Comparison of ENCODE assay signal across 8 mouse cellular contexts in the genomic region with DNA sequence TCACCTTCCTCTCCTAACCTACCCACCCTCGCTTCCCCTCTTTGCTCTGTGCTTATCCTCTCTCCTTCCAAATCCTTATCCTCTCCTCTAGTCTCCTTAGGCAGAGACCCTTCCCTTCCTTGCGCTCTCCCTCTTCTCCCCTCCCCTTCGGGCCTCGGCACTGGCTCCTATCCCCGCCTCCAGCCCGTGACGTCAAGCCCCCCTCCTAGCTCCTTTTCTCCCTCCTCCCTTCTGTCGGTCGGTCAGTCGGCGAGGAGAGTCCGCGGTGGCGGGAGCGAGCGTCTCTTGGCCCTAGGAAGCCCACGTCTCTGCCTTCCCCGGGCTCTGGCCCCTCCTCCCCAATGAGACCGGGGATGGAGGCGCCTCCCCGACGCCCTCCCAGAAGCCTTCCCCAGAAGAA. TPM values are rescaled to one million over a fixed set of nuclear protein-coding genes. Genes with fewer than 3 reads are reported as not detected.
A peak's percentile ranks its signal among the peaks of the same experiment; 100 is the strongest.
DNase-seq lines count a peak whose midpoint lies in the region; ATAC-seq lines count a peak whose summit lies in the region.

No protein-coding gene starts in this region.

- peak; percentile 25 to 33 for DNase-seq in thymus, adult 18-20 months
- no peak for DNase-seq in thymus, postnatal 0 days (ENCODE audit: low spot score)
- peak; percentile 89 for DNase-seq in kidney, postnatal 10 days
- peak; percentile 63 to 76 for DNase-seq in natural killer cell, adult 2 months (ENCODE audit: low spot score in 2 of 2)
- peak; percentile 86 for DNase-seq in telencephalon, adult 2 months (ENCODE audit: low read depth, low spot score)

- peak overlapping the region; percentile 79 for H3K27ac ChIP-seq in forebrain, embryonic 13.5 days
- no peak overlapping the region for H3K27ac ChIP-seq in heart, embryonic 15.5 days
- no peak overlapping the region for H3K27ac ChIP-seq in liver, embryonic 12.5 days

- peak overlapping the region; percentile 87 for H3K4me2 ChIP-seq in forebrain, embryonic 13.5 days
- H3K4me2 ChIP-seq in heart, embryonic 15.5 days, result peak overlapping the region; percentile 95
- H3K4me2 ChIP-seq in liver, embryonic 12.5 days, result peak overlapping the region; percentile 64

- peaks cover 23% of the 10 kb centered on the region for H3K36me3 ChIP-seq in forebrain, embryonic 13.5 days (ENCODE audit: poor library complexity, severe bottlenecking)
- peaks cover 5% of the 10 kb centered on the region; the same call in 1 of the 2 replicates for H3K36me3 ChIP-seq in heart, embryonic 15.5 days
- 0 out of 2 replicates have a peak, but pooled peaks cover 3% of the 10 kb centered on the region for H3K36me3 ChIP-seq in liver, embryonic 12.5 days

- peaks cover 59% of the 10 kb centered on the region for H3K4me1 ChIP-seq in forebrain, embryonic 13.5 days
- peaks cover 31% of the 10 kb centered on the region for H3K4me1 ChIP-seq in heart, embryonic 15.5 days (replicated peaks)
- H3K4me1 ChIP-seq in liver, embryonic 12.5 days, result peaks cover 34% of the 10 kb centered on the region

- peak overlapping the region; percentile 89 for H3K9ac ChIP-seq in forebrain, embryonic 13.5 days
- peak overlapping the region; percentile 61 for H3K9ac ChIP-seq in heart, embryonic 15.5 days
- no peak overlapping the region for H3K9ac ChIP-seq in liver, embryonic 12.5 days

- 0% methylated on average over 17 of the region's 22 CpGs for WGBS in forebrain, embryonic 13.5 days
- WGBS in heart, embryonic 15.5 days, result under 1% methylated on average over 20 of the region's 22 CpGs
- WGBS in liver, embryonic 12.5 days (ENCODE audit: insufficient replicate concordance), result under 1% methylated on average over 22 of the region's 22 CpGs

- peak overlapping the region; percentile 78 for H3K4me3 ChIP-seq in forebrain, embryonic 13.5 days
- peak overlapping the region; percentile 64 for H3K4me3 ChIP-seq in heart, embryonic 15.5 days
- peak overlapping the region; percentile 43 for H3K4me3 ChIP-seq in liver, embryonic 12.5 days

- peaks cover 4% of the 10 kb centered on the region for H3K27me3 ChIP-seq in forebrain, embryonic 13.5 days
- H3K27me3 ChIP-seq in heart, embryonic 15.5 days, result peaks cover 25% of the 10 kb centered on the region
- H3K27me3 ChIP-seq in liver, embryonic 12.5 days (replicated peaks), result peaks cover 79% of the 10 kb centered on the region

- no peaks in the 10 kb centered on the region for H3K9me3 ChIP-seq in forebrain, embryonic 13.5 days (replicated peaks)
- H3K9me3 ChIP-seq in heart, embryonic 15.5 days (replicated peaks), result no peaks in the 10 kb centered on the region
- H3K9me3 ChIP-seq in liver, embryonic 12.5 days (replicated peaks), result no peaks in the 10 kb centered on the region

- peak; percentile 63 for ATAC-seq in forebrain, embryonic 13.5 days
- ATAC-seq in heart, embryonic 15.5 days (replicated peaks; ENCODE audit: insufficient number of reproducible peaks, insufficient read depth, low FRiP score, low read depth), result peak; percentile 44
- ATAC-seq in liver, embryonic 12.5 days, result 0 out of 2 replicates have a peak, but pooled peaks have one; percentile 9

RNA-seq across cellular contexts. Expression of a gene that starts 4.6 kb away (rescaled TPM):
- 2.4 and 6.8 TPM in 2 replicates for polyA plus RNA-seq in thymus, postnatal 0 days (2015; fragmentation: Nextera tagmentation; extraction: Ambion mirVana)
- polyA plus RNA-seq in forebrain, embryonic 13.5 days (2015; fragmentation: Nextera tagmentation; extraction: Ambion mirVana), result 30.1 and 35.2 TPM in 2 replicates
- polyA plus RNA-seq in heart, embryonic 15.5 days (2015; fragmentation: Nextera tagmentation; extraction: Ambion mirVana), result 4.6 and 5.6 TPM in 2 replicates
- polyA plus RNA-seq in liver, embryonic 12.5 days (2016; fragmentation: Nextera tagmentation; extraction: Ambion mirVana), result 1.1 and 1.6 TPM in 2 replicates

RNA-seq across cellular contexts. Expression of a gene that starts 27.2 kb away (rescaled TPM):
- not detected in 2 replicates for polyA plus RNA-seq in thymus, postnatal 0 days (2015; fragmentation: Nextera tagmentation; extraction: Ambion mirVana)
- polyA plus RNA-seq in forebrain, embryonic 13.5 days (2015; fragmentation: Nextera tagmentation; extraction: Ambion mirVana), result 1.1 and 1.5 TPM in 2 replicates
- polyA plus RNA-seq in heart, embryonic 15.5 days (2015; fragmentation: Nextera tagmentation; extraction: Ambion mirVana), result 0.13 TPM in 1 of 2 replicates, not detected in the other
- polyA plus RNA-seq in liver, embryonic 12.5 days (2016; fragmentation: Nextera tagmentation; extraction: Ambion mirVana), result not detected in 2 replicates

RNA-seq across cellular contexts. Expression of a gene that starts 37.9 kb away (rescaled TPM):
- polyA plus RNA-seq in thymus, postnatal 0 days (2015; fragmentation: Nextera tagmentation; extraction: Ambion mirVana), result not detected in 2 replicates
- 0.09 and 0.10 TPM in 2 replicates for polyA plus RNA-seq in forebrain, embryonic 13.5 days (2015; fragmentation: Nextera tagmentation; extraction: Ambion mirVana)
- polyA plus RNA-seq in heart, embryonic 15.5 days (2015; fragmentation: Nextera tagmentation; extraction: Ambion mirVana), result not detected in 2 replicates
- not detected in 2 replicates for polyA plus RNA-seq in liver, embryonic 12.5 days (2016; fragmentation: Nextera tagmentation; extraction: Ambion mirVana)

RNA-seq across cellular contexts. Expression of a gene that starts 47.7 kb away (rescaled TPM):
- not detected in 2 replicates for polyA plus RNA-seq in thymus, postnatal 0 days (2015; fragmentation: Nextera tagmentation; extraction: Ambion mirVana)
- polyA plus RNA-seq in forebrain, embryonic 13.5 days (2015; fragmentation: Nextera tagmentation; extraction: Ambion mirVana), result not detected in 2 replicates
- polyA plus RNA-seq in heart, embryonic 15.5 days (2015; fragmentation: Nextera tagmentation; extraction: Ambion mirVana), result not detected in 2 replicates
- polyA plus RNA-seq in liver, embryonic 12.5 days (2016; fragmentation: Nextera tagmentation; extraction: Ambion mirVana), result not detected in 2 replicates

RNA-seq across cellular contexts. Expression of a gene that starts 49.4 kb away (rescaled TPM):
- polyA plus RNA-seq in thymus, postnatal 0 days (2015; fragmentation: Nextera tagmentation; extraction: Ambion mirVana), result 3.4 and 3.9 TPM in 2 replicates
- 215 and 228 TPM in 2 replicates for polyA plus RNA-seq in forebrain, embryonic 13.5 days (2015; fragmentation: Nextera tagmentation; extraction: Ambion mirVana)
- polyA plus RNA-seq in heart, embryonic 15.5 days (2015; fragmentation: Nextera tagmentation; extraction: Ambion mirVana), result 32.4 and 40.4 TPM in 2 replicates
- polyA plus RNA-seq in liver, embryonic 12.5 days (2016; fragmentation: Nextera tagmentation; extraction: Ambion mirVana), result 11.2 and 11.8 TPM in 2 replicates

Comparison
In these comparisons a context has a peak if more than half of its experiments do, and no peak if none do; other contexts are left out.
1. ATAC-seq: peak in every context shown above with its lines; median percentile 63 in forebrain, embryonic 13.5 days; 44 in heart, embryonic 15.5 days; 9 in liver, embryonic 12.5 days.